Mouse (Mus musculus) thymus, postnatal 4 days (tissue): ENCODE data around the gene Nhp2.
"Not testable (repeated sequence)": the region's sequence is repeated elsewhere in the genome, so short reads cannot be mapped to it uniquely, and the experiment has no call there.

Source experiments
- DNase-seq: peaks from one replicate; pipeline ENCODE4 v3.0.0; 2021

Nhp2 gene

DNA sequence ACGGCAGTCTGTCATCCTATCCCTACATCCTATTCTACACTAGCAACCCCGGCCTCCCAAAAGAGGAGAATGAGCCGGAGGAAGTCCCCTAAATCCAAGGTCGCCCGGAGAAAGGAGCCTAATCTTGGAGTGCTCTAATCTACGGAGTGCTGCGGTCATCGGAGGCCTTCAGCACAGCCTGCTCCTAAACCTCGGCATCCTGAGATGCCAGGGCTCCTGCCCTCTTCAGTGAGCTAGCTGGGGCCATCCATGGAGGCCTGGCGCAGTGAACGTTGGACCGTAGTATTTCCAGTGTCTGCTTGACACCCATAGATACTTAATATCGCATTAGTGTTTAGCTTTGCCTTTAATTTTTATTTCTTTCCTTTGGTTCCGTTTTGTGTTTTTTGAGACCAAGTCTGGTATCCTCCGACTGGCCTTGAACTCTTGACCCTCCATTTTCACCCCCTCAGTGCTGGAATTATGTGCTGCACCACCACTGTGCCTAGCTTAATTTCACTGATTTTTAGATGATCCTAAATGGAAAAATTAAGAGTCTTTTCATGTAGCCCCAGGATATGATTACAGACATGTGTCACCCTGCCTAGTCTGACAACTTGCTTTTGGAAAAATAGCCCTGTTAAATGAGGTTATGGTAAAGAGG lies 12.3 kb upstream of the Nhp2 start:
- DNase-seq: no peak

DNA sequence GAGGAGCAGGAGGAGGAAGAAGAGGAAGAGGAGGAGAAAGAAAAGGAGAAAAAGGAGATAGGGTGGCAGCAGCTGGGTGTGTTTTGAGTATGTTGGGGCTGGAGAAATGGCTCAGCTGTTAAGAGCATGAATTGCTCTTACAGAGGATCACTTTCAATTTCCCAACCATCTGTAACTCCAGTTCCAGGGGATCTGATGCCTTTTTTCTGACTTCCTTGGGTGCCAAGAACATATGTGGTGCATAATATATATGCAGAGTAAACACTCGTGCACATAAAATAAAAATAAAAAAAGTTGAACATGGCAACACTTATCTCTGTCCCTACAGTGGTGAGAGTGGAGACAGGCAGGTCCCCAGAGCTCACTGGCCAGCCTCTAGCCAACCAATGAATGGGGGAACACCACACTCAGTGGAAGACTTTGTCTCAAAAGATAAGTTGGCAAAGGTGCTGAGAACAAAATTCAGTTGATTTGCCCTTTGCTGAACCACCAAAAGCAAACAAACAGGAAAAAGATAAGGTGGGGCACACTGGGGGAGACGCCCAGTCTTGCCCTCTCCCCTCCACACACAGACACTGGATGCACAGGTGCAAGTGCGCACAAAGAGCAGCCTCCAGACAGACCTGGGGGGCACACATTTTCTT lies 10.1 kb upstream of the Nhp2 start:
- DNase-seq: peak; percentile 41

DNA sequence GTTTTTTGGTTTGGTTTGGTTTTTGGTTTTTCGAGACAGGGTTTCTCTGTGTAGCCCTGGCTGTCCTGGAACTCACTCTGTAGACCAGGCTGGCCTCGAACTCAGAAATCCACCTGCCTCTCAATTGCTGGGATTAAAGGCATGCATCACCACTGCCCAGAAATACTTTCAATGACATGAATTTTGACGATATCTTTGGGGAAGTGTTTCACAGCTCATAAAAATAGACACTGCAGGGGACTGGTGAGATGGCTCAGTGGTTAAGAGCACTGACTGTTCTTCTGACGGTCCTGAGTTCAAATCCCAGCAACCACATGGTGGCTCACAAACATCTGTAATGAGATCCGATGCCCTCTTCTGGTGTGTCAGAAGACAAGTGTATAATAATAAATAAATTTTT lies 9.6 kb upstream of the Nhp2 start:
- DNase-seq: not testable (repeated sequence)

DNA sequence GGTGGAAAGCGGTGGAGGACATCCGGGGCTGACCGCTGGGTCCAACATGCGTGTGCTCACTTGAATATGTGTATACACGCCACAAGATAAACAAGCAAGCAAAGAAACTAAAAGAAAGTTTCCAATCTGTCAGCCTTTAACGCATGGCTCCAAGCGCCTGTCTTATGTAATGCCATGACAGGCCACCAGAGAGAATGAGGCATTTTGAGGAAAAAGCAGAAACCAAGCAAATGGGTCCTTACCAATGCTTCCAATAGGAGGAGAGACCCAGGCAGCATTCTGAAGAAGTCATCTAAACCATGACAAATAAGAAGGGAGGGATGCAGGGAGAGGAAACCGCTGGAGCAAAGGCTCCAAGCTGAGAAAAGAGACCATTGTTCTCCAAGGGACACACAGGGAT lies 5.3 kb upstream of the Nhp2 start:
- DNase-seq: no peak

DNA sequence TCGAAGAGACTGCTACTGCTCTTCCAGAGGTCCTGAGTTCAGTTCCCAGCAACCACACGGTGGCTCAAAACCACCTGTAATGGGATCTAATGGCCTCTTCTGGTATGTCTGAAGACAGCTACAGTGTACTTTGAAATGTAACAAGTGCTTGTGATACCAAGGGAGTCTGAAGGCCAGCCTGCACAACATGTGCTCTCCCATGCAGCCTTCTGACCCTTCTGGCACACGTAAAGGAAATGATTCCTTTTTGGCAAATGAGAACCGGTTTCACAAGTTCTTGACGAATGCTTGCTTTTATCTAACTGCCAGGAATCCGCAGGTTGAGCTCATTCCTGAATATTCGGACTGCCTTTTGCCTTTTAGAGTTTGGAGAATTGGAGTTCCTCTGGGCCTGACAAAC lies 4.4 kb upstream of the Nhp2 start:
- no peak for DNase-seq

DNA sequence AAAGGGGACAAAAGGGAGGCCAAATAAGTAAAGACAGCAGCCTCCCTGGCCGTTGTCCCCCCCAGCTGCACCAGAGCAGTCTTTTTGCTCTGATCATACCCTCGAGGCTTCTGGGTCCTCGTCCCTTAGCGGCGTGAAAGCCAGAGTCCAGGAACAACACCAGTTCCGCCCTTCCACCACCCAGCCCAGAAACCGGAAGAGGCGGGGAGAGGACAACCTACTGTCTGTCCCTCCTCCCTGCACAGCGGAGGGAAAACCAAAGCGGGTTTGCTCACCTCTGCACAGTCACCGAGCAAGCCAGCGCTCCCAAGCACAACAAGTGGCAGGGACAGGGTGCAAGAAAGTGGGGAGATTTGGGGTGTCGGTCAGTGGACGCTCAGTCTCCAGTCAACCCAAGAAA lies 3.9 kb upstream of the Nhp2 start:
- peak; percentile 73 for DNase-seq

DNA sequence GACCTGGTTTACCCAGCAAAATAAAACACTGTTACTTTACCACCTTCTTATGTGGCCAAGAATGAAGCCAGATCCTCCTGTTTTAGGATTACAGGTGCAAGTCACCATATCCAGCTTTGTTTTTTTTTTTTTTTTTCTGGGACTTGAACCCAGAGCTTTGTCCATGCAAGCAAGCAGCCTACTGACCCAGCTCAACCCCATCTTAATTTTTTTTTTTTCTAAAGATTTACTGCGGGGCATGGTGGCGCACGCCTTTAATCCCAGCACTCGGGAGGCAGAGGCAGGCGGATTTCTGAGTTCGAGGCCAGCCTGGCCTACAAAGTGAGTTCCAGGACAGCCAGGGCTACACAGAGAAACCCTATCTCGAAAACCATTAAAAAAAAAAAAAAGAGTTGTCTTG lies 3.4 kb upstream of the Nhp2 start:
- DNase-seq: not testable (repeated sequence)

DNA sequence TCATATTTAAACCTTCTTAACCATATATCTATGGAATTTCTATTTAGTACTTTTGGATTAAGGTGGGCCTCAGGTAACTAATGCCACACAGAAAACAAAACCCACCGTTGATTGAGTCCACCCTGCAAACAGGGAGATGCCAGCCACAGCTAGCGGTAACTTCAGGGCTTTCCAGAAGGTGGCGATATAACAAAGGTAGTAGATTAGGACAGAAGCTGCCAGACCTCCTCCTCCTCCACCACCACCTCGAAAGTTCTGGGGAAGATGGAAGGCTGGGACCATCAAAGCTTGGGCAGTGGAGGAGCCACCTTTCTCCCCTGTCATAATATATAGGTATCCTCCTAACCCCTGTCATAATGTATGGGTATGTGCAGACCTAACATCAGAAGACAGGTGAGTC lies 1.8 kb upstream of the Nhp2 start:
- peak; percentile 80 for DNase-seq

DNA sequence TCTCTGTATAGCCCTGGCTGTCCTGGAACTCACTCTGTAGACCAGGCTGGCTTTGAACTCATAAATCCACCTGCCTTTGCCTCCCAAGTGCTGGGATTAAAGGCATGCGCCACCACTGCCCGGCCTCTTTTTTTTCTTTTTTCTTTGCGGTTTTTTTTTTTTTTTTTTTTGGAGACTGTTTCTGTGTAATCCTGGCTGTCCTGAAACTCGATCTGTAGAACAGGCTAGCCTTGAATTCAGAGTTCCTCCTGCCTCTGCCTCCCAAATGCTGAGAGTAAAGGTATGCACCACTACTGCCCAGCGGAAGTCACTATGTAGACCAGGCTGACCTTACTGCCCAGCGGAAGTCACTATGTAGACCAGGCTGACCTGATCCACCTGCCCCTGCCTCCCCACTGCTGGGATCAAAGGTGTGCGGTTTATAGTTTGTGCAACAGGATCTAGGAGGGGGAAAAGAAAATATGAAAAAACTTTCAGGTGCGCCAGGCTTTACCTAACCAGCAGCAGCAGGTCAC lies 584 bp upstream of the Nhp2 start:
- no peak for DNase-seq

DNA sequence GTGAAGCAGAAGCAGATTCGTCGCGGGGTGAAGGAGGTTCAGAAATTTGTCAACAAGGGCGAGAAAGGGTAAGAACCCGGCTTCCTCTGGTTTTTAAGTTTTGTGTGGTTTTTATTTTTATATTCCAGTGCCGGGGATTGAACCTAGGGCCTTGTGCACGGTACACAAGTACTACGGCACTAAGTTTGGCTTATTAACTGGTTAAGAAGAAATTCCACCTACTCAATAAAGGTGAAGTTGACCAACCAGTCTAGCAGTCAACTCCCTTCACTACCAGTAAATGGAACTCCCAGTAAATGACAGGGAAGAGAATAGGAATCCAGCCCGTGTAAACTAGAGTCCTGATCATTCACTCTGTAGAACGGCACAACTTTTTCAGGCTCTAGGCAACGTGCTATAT lies 549 bp downstream of the Nhp2 start:
- DNase-seq: no peak

DNA sequence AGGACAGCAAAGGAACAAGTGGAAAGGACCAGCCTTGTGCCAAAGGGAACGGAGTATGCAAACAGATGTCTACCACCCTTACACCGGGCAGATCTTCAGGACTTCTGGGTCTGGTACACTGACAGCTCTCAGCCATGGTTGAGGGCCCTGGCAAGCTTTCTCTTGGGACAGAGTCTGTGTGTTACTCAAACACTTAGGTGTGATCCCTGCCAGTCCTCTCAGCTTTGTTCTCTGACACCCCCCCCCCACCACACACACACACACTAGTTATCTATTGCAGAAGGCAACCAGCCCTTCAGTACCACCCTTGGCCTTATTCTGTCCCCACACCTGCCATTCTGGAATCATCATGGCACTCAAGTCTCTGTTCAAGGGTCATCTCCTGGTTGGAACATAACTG lies 2.2 kb downstream of the Nhp2 start:
- no peak for DNase-seq

DNA sequence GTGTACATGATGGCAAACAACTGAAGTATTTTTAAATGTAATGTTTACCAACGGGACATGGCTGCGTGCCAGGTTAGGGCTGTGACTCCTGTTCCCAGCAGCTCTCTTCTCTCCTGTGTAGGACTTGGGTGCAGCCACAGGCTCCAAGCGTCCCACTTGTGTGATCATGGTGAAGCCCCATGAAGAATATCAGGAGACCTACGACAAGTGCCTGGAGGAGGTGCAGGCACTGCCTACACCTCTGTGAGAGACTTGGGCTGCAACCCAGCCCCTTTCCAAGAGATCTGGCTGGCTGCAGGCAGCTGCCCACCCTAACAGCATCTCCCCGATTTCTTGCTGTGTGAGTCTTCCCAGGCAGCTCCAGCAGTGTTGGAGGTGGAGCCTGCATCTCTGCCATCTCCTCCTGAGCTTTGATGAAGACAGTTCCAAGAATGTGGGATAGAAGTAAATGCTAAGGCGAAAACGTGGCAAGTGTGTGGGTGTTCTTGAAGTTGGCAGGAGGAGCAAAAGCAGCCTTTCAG lies 3.5 kb downstream of the Nhp2 start:
- no peak for DNase-seq

DNA sequence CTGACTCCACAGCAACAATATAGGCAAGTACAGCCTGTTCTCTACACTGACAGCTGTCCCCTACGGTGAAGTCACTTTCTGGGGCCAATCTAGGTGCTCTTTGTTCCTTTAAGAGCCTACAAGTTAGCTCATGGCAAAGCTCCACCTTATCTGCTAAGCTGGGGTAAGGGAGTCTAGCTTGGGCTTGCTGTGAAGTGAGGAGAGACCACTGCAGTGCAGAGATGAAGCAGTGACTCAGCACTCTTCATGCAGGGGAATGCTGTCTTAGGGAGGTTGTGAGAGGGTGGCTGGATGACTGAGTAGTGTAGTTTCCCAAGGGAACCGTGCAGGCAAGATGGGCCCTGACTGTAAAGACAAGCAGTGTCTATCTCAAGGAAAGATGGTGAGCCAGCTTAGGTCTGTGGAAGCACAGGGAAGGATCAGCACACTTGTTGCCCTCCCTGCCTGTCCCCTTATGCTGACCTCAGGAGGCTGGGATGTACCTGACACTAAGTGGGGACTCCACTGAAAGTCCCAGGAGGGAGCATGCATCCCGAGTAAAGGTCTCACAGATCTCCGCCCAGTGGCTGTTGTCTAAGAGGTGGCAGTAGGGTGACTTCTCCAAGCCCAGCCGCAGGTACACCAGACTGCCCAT lies 5.8 kb downstream of the Nhp2 start:
- DNase-seq: no peak

DNA sequence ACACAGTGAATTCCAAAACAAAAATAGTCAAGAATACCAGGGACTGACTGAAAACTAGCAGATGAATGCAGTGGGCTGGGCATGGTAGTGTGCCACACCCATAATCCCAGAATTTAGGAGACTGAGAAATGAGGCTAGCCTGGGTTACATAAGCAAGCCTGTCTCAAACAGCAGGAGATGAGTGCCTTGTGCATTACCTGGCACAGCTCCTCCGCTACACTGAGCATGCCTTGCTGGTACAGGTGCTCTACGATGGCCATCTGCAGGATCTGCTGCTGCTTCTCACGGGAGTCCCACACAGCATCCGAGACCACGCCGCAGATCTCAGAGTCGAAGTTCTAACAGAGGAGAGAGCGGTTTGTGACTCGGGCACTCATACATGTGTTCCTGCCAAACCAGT lies 7.9 kb downstream of the Nhp2 start:
- no peak for DNase-seq

DNA sequence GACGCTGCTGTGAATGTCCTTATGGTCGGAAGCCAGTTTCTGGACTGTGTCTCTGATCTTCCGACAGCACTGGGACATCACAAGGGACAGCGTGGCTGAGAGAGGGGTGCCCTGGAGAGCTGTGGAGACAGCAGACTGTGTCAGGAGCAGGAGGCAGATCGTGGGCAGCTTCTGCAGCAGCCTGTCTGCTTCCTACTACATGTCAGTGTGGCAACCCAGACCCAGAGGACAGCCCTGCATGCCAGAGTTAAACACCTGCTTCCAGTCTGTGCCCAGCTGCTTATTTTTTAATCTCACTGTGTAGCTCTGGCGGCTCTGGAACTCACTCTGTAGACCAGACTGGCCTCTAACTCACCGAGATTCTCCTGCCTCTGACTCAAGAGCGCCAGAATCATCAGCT lies 8.4 kb downstream of the Nhp2 start:
- no peak for DNase-seq

DNA sequence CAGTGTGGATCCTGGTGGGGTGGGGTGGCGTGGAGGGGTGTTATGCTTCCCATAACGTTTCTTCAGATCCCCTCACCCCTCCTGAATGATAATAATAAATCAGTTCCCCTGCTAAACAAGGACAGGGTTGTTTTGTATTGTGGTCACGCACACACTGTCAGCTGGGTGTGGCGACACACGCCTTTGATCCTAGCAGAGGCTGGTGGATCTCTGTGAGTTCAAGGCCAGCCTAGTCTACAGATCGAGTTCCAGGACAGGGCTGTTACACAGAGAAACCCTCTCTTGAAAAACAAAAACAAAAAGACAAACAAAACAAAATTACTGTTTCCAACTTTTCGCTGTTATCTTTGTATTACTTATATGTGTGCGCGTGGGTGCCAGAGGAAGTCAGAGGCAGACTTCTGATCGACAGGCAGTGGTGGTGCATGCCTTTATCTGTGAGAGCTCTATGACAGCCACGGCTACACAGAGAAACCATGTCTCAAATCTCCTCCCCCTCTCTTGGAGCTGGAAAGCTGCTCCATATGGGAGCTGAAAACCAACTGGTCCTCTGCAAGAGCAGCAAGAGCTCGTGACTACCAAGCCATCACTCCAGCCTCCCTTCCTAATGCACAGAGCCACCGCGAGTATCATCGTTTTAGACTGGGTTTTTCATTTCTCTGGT lies 10.2 kb downstream of the Nhp2 start:
- no peak for DNase-seq

DNA sequence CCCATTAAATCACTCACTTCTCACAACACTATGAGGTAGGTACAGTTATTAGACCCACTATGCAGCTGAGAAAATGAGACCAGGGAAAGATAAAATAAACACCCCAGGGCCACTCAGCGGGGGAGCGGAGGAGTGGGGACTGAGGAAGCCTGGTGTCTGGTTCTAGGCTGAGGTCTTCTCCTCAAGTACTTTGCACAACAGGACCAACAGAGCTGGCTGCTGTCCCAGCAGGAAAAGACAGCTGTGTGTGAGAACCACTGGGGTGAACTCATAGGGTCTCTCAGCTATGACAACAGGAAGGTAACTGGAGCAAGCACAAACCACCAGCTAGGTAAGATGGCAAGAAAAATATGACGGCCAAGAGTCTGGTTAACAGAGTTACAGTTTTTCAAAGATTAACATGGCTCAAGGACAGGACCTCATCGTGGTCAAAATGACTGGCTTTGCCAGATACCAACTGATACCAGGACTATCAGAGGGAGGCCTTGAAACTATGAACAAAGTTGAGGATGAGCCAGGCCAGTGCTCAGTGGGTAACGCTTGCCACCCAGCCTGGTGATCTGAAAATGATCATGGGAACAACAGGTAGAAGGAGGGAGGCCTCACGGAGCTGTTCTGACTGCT lies 12.7 kb downstream of the Nhp2 start:
- DNase-seq: no peak

DNA sequence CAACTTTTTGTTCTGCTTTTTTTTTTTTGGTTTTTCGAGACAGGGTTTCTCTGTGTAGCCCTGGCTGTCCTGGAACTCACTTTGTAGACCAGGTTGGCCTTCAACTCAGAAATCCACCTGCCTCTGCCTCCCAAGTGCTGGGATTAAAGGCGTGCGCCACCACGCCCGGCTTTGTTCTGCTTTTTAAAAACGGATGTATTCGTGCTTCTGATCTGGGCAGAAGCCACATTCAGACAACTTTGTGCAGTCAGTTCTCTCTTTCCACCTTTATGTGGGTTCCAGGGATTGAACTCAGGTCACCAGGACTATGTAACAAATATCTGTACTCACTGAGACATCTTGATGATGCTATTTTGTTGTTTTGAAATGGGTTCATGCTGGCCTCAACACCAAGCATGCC lies 13.7 kb downstream of the Nhp2 start:
- not testable (repeated sequence) for DNase-seq

DNA sequence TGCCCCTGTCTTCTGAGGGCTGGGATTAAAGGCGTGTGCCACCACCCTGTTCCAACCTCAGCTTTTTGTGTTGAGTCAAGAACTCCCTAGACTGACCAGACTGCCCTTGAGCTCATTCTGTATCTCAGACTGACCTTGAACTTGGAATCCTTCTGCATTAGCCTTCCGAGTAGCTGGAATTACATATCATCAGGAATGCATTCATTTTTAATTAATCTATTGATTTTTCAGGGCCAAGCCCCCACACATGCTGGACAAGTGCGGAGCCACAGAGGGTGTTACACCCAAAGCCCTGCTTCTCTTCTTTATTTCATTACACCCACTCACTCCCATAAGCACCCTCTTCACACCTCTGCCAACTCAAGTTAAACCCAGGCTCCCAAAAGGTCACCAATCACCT lies 14.2 kb downstream of the Nhp2 start:
- no peak for DNase-seq

DNA sequence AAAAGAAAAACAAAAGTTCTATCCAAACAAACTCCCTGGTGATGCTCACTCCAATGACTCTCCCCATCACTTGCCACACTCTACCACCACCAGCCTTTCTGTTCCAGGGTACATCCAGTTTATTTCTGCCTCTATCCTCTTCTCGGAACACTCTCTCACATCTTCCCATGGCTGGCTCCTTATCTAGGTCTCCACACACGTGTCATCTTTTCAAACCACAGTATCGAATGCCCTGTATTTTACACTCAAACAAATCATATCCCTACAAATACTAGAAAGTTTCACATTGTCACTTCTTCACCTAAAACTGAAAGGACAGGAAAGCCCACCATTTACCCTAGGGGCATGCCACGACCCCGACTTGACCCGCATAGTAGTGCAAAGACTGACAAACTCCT lies 15.6 kb downstream of the Nhp2 start:
- DNase-seq: no peak

DNA sequence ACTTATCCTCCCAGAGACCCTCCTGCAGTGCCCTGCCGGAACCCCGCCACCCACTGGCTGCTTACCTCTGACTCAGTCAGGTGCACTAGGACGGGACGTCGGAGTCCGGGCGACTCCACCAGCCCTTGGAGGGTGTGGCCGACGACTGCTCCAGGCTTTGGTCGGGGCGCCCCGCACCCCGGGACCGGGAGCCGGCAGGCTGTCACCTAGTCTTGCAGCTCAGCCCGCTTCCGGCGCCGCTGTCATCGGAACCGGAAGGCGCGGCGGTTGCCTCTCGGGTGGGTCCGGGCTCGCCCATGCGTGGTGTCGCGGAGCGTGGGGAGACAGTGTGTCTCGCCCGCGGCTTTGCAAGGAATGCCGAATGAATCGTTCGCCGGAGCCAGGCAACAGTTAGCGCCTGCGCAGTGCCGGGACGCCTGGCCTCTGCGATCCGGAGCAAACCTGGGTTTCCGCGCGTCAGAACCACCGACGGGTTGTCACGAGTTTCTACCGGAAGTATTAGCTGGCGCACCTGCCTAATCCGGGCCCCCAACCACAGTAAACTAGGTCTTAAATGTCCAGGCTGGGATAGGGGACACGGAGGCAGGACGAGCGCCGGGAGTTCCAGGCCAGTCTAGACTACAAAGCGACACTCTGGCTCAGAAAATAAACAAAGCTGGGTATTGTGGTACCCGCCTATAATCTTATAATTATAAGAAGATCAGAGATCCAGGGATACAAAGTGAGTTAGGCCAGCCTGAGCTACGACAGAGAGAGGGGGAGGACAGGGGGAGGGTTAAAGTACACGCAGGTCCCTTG lies 16.2 kb downstream of the Nhp2 start, which contains the start of gene Rmnd5b:
TSS of gene Rmnd5b (minus strand) at position 372 of the 798 bp plus-strand sequence.
- peak; percentile 89 for DNase-seq

DNA sequence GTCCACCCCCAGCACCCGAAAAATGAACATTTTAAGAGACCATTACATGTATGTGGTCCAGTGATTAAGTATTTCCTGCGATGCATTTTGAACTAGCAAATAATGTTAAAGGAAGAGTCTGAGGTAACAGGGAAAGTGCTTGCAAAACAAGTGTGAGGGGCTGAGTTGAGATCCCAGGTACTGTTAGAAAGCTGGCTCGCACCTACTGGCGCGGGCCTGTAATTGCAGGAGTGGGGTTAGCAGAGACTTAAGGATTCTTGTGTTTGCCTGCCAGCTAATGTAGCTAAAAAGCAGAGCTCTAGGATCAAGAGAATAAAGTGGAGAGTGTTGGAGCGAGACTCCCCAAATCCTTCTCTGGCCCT lies 16.8 kb downstream of the Nhp2 start:
- peak; percentile 85 for DNase-seq
